Mouse (Mus musculus) erythroblast, embryonic 14.5 days (primary cell): ENCODE results near the gene 4933424G06Rik.

Source experiments
- GATA1 ChIP-seq: IDR thresholded peaks from 2 replicates; pipeline ENCODE4 v1.6.1; 2012; ENCODE audit warnings: low read length, inconsistent platforms, mixed read lengths
- TAL1 ChIP-seq: IDR thresholded peaks from 3 replicates; pipeline ENCODE4 v1.6.1; 2012; ENCODE audit warnings: low read length, inconsistent platforms, mixed read lengths

DNA sequence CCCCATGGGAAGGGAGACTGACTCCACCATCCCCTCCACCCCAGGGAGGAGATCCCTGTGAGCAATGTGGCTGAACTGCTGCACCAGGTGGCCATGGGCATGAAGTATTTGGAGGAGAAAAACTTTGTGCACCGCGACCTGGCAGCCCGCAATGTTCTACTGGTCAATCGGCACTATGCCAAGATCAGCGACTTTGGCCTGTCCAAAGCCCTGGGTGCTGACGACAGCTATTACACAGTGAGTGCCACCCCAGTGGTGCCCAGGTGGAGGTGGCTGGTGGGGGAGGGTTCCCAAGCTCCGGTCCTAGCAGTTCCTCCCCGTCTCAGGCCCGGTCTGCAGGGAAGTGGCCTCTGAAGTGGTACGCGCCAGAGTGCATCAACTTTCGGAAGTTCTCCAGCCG lies 70.8 kb downstream of the 4933424G06Rik start:
- TF ChIP-seq GATA1 = no peak
- TF ChIP-seq TAL1 = no peak
